Mouse (Mus musculus) CH12.LX (cell line): ENCODE data around the gene Clpsl2.
A peak's percentile ranks its signal among the peaks of the same experiment; 100 is the strongest.

ENCODE experiments used
- CTCF ChIP-seq, 2 experiments: IDR thresholded peaks in 1 of 2; conservative IDR thresholded peaks in 1 of 2; 2 replicates each; pipeline ENCODE4 v1.5.1; 2011 to 2012; ENCODE audit warnings: low read depth in 2 of 2, low read length in 2 of 2, improper control_type of control experiment in 1 of 2, inconsistent platforms in 1 of 2, mild to moderate bottlenecking in 1 of 2, moderate library complexity in 1 of 2
- HCFC1 ChIP-seq: IDR thresholded peaks from 2 replicates; pipeline ENCODE4 v1.6.1; 2012; ENCODE audit warnings: low read depth, mild to moderate bottlenecking, inconsistent platforms, low read length, improper control_type of control experiment
- MAFK ChIP-seq: IDR thresholded peaks from 2 replicates; pipeline ENCODE4 v1.6.1; 2011; ENCODE audit warnings: low read length, improper control_type of control experiment; ENCODE audit not compliant: insufficient replicate concordance
- MAX ChIP-seq: IDR thresholded peaks from 2 replicates; pipeline ENCODE4 v1.6.1; 2011; ENCODE audit warnings: low read length, improper control_type of control experiment
- NELFE ChIP-seq: IDR thresholded peaks from 2 replicates; pipeline ENCODE4 v1.6.1; 2011; ENCODE audit warnings: low read depth, low read length, improper control_type of control experiment
- POLR2A ChIP-seq: IDR thresholded peaks from 2 replicates; pipeline ENCODE4 v1.6.1; 2011; ENCODE audit warnings: low read depth, mild to moderate bottlenecking, improper control_type of control experiment, low read length
- POLR2AphosphoS2 ChIP-seq: IDR thresholded peaks from 2 replicates; pipeline ENCODE4 v1.6.1; 2011; ENCODE audit warnings: low read depth, low read length, improper control_type of control experiment
- RAD21 ChIP-seq: IDR thresholded peaks from 2 replicates; pipeline ENCODE4 v1.6.1; 2011; ENCODE audit warnings: low read depth, mild to moderate bottlenecking, low read length, improper control_type of control experiment, moderate library complexity
- TCF12 ChIP-seq: IDR thresholded peaks from 2 replicates; pipeline ENCODE4 v1.6.1; 2014; ENCODE audit warnings: low read depth, mild to moderate bottlenecking, inconsistent platforms, low read length, improper control_type of control experiment
- USF2 ChIP-seq: conservative IDR thresholded peaks from 2 replicates; pipeline ENCODE4 v1.6.1; 2011; ENCODE audit warnings: low read depth, low read length, improper control_type of control experiment
- ZKSCAN1 ChIP-seq: IDR thresholded peaks from 2 replicates; pipeline ENCODE4 v1.6.1; 2012; ENCODE audit warnings: low read depth, inconsistent platforms, low read length, improper control_type of control experiment, borderline replicate concordance

DNA sequence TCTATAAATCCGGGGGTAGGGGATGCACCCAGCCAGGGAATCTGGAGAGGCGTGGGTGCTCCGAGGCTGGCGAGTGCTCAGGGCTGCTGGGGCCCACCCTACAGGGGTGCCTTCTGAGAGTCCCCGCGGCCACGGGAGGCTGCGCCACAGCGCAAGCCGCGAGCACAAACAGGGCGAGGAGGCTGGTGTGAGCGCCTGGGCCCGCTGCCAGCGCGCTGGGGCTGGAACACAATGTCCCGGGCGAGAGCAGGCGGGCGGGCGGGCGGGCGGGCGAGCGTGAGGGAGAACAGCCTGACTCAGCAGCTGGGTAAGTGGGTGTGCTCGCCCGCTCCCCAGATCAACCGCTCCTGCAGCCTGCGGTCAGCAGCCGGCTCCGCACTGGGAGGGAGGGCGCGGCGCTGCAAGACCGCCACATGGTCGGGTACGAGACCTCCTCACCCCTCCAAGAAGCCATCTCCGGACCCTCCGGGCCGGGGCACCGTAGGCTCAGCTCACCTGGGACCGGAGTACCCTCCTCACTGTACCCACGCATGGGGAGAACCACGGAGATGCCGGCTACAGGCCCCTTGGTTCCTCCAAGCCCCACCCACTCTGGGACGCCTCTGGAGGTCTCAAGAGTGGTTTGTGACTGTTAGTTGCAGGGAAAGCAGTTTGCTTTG, 31.1 kb upstream of the Clpsl2 start:
- TF ChIP-seq POLR2A = no peak
- no peak for TF ChIP-seq NELFE
- TF ChIP-seq RAD21 = no peak
- no peak for TF ChIP-seq ZKSCAN1
- no peak for TF ChIP-seq POLR2AphosphoS2
- no peak for TF ChIP-seq CTCF (conservative IDR thresholded peaks at IDR 0.05 in 1 of 2, IDR thresholded peaks at IDR 0.05 in 1 of 2; ENCODE audit: low read depth in 2 of 2, low read length in 2 of 2)
- no peak for TF ChIP-seq USF2
- TF ChIP-seq HCFC1 = no peak
- 0 out of 2 replicates have a peak, but pooled peaks have one; percentile 20 for TF ChIP-seq MAX
- TF ChIP-seq MAFK = no peak
- no peak; the same call in 1 of the 2 replicates for TF ChIP-seq TCF12
